Mouse (Mus musculus) heart, embryonic 14.5 days (tissue): ENCODE measurements around the gene Tbc1d17. TPM values are rescaled to one million over a fixed set of nuclear protein-coding genes. Genes with fewer than 3 reads are reported as not detected.

Source experiments
- ATAC-seq: fragments of 200-750 bp; cut with Nextera tagmentation; 2 replicates; pipeline ENCODE4 v1.8.0; 2017; ENCODE audit warnings: low read depth, moderate TSS enrichment; ENCODE audit not compliant: insufficient number of reproducible peaks, insufficient read depth, low FRiP score
- H3K27ac ChIP-seq, 2 experiments: fragments of 200-500 bp in 1 of 2; fragments of 300-500 bp in 1 of 2; sonication (generic) in 1 of 2; replicated peaks in 1 of 2; 2 replicates each; pipeline ENCODE4 v1.5.1; 2012 to 2014; ENCODE audit warnings: low read depth in 2 of 2, low read length in 2 of 2, control low read depth in 1 of 2, mild to moderate bottlenecking in 1 of 2, mixed read lengths in 1 of 2; ENCODE audit not compliant: control insufficient read depth in 1 of 2, insufficient read depth in 1 of 2
- H3K27me3 ChIP-seq: fragments of 300-500 bp; sonication (generic); 2 replicates; pipeline ENCODE4 v1.6.1; 2014; ENCODE audit warnings: mild to moderate bottlenecking, low read length, control low read depth; ENCODE audit not compliant: control insufficient read depth, insufficient read depth
- H3K36me3 ChIP-seq: fragments of 300-500 bp; sonication (generic); 2 replicates; pipeline ENCODE4 v1.6.1; 2014; ENCODE audit warnings: mild to moderate bottlenecking, control low read depth, low read length, mixed read lengths; ENCODE audit not compliant: control insufficient read depth, insufficient read depth
- H3K4me1 ChIP-seq, 2 experiments: fragments of 200-500 bp in 1 of 2; fragments of 300-500 bp in 1 of 2; sonication (generic) in 1 of 2; 2 replicates each; pipeline ENCODE4 v1.6.1; 2012 to 2014; ENCODE audit warnings: low read length in 2 of 2, control low read depth in 1 of 2, mixed read lengths in 1 of 2; ENCODE audit not compliant: control insufficient read depth in 2 of 2, insufficient read depth in 2 of 2
- H3K4me2 ChIP-seq: fragments of 300-500 bp; sonication (generic); 2 replicates; pipeline ENCODE4 v1.6.1; 2014; ENCODE audit warnings: mild to moderate bottlenecking, low read length
- H3K4me3 ChIP-seq, 2 experiments: fragments of 200-500 bp in 1 of 2; fragments of 300-500 bp in 1 of 2; sonication (generic) in 1 of 2; 2 replicates each; pipeline ENCODE4 v1.5.1; 2012 to 2014; ENCODE audit warnings: low read length in 2 of 2, mild to moderate bottlenecking in 2 of 2, control low read depth in 1 of 2, low read depth in 1 of 2, moderate library complexity in 1 of 2; ENCODE audit not compliant: control insufficient read depth in 1 of 2, insufficient read depth in 1 of 2
- H3K9ac ChIP-seq: fragments of 300-500 bp; sonication (generic); 2 replicates; pipeline ENCODE4 v1.6.1; 2014; ENCODE audit warnings: mild to moderate bottlenecking, low read length
- H3K9me3 ChIP-seq: fragments of 300-500 bp; sonication (generic); 2 replicates; pipeline ENCODE4 v1.6.1; 2016; ENCODE audit warnings: low read length, control low read depth; ENCODE audit not compliant: control insufficient read depth
- WGBS: fragments of 180-500 bp; shearing (Covaris S2); extraction: QIAGEN DNeasy Blood & Tissue Kit; methylation state at CpG from one replicate; pipeline ENCODE4 v1.1.7; 2014; 5-methylcytosine and 5-hydroxymethylcytosine counted together
- polyA plus RNA-seq: library from polyadenylated mRNA; unstranded; fragments of >200 nt; fragmentation: Nextera tagmentation; extraction: Ambion mirVana; gene quantifications from 2 replicates; pipeline ENCODE4 v1.2.1, GENCODE M21; 2014

Gene Tbc1d17
- polyA plus RNA-seq, 1 experiment from 2014 or later: 53.5 TPM

DNA sequence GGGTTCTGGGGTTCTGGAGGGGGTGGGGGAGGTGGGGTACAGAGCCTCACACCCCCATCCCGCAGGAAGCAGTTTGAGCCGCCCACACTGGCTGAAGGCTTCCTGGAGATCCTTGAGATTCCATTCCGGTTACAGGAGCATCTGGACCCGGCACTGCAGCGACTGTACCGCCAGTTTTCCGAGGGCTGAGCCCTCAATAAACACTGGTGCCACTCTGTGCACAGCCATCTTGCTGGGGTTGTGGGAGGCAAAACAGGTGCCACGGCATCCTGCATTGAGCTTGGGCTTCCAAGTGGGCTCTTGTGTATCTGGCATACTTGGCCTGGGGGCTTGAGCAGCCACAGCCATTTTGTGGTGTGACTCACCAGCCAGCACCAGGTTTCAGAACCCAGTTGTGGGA is 13.6 kb upstream of the Tbc1d17 start:
- no peak for ATAC-seq
- Histone ChIP-seq H3K27me3 (no peaks in the 10 kb centered on the region), H3K4me3 (no peak overlapping the region), H3K27ac (no peak overlapping the region), H3K9ac (no peak overlapping the region), H3K4me2 (no peak overlapping the region), H3K4me1 (peaks cover 29 to 43% of the 10 kb centered on the region in 2 experiments), H3K36me3 (peaks cover 65% of the 10 kb centered on the region), H3K9me3 (no peaks in the 10 kb centered on the region)
- WGBS: 70% methylated on average over 8 of the region's 8 CpGs

- peaks cover 22 to 37% of the 10 kb centered on the region in 2 experiments for H3K4me1 ChIP-seq
- H3K9me3 ChIP-seq: no peaks in the 10 kb centered on the region
- H3K36me3 ChIP-seq: peaks cover 61% of the 10 kb centered on the region
- H3K27ac ChIP-seq: no peak overlapping the region
- no peak overlapping the region for H3K4me3 ChIP-seq
- no peak overlapping the region for H3K4me2 ChIP-seq
- no peak for ATAC-seq
- 88% methylated on average over 14 of the region's 14 CpGs for WGBS
- no peak overlapping the region for H3K9ac ChIP-seq
- H3K27me3 ChIP-seq: no peaks in the 10 kb centered on the region
Observed at GRCm38 (mm10) chr7:44861429-44861816, 12.5 kb upstream of the Tbc1d17 start.

- Histone ChIP-seq H3K36me3 (peaks cover 57% of the 10 kb centered on the region), H3K27me3 (no peaks in the 10 kb centered on the region), H3K9me3 (no peaks in the 10 kb centered on the region), H3K9ac (no peak overlapping the region), H3K27ac (no peak overlapping the region), H3K4me2 (no peak overlapping the region), H3K4me1 (peaks cover 19 to 33% of the 10 kb centered on the region in 2 experiments), H3K4me3 (no peak overlapping the region)
- ATAC-seq: no peak
- WGBS: 59% methylated on average over 22 of the region's 22 CpGs
Observed at GRCm38 (mm10) chr7:44860576-44861428, 11.9 kb upstream of the Tbc1d17 start.

DNA sequence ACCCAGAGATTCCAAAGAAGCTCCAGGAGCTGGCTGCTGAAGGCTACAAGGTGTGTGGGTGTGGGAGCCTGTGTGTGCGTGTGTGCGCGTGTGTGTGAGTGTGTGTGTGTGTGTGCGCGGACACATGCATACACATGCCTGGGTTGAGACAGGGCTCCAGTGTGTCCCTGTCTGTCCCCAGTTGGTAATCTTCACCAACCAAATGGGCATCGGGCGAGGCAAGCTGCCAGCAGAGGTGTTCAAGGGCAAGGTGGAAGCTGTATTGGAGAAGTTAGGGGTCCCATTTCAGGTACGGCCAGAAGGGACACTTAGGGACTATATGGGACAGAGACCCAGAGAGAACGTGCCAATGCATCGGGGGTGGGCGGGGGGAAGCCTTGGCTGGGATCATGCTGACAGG is 11.0 kb upstream of the Tbc1d17 start:
- H3K9me3 ChIP-seq: no peaks in the 10 kb centered on the region
- H3K27ac ChIP-seq: no peak overlapping the region
- H3K4me3 ChIP-seq: no peak overlapping the region
- H3K4me1 ChIP-seq: peaks cover 14 to 30% of the 10 kb centered on the region in 2 experiments
- 87% methylated on average over 11 of the region's 11 CpGs for WGBS
- no peaks in the 10 kb centered on the region for H3K27me3 ChIP-seq
- ATAC-seq: no peak
- H3K4me2 ChIP-seq: no peak overlapping the region
- no peak overlapping the region for H3K9ac ChIP-seq
- peaks cover 48% of the 10 kb centered on the region for H3K36me3 ChIP-seq

DNA sequence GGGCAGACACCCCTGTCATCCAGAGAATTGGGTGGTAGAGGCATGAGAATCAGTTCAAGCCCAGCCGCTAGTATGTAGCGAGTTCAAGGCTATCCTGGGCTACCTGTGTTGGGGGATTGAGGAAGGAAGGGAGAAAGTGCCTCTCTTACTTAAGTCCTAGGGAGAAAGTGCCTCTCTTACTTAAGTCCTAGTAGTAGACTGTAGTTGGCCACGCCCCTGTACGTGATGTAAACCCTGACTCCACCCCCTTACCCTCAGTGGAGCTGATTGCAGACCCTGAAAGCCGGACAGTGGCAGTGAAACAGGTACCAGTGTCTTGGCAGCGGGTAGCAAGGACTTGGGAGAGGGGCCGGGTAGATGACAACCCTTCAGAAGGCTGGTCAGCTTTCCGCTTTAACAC is 9.0 kb upstream of the Tbc1d17 start:
- peak overlapping the region; percentile 92 for H3K9ac ChIP-seq
- H3K36me3 ChIP-seq: peaks cover 37% of the 10 kb centered on the region
- peaks cover 16 to 35% of the 10 kb centered on the region in 2 experiments for H3K4me1 ChIP-seq
- H3K27ac ChIP-seq: peak overlapping the region in 1 of 2 experiments; percentile 92; a peak in 1 of 4 replicates
- peak overlapping the region; percentile 86 to 94 for H3K4me3 ChIP-seq
- H3K4me2 ChIP-seq: peak overlapping the region; percentile 95
- no peaks in the 10 kb centered on the region for H3K9me3 ChIP-seq
- WGBS: 25% methylated on average over 8 of the region's 8 CpGs
- ATAC-seq: no peak
- H3K27me3 ChIP-seq: no peaks in the 10 kb centered on the region

GRCm38 (mm10) chr7:44857042-44857552 is 8.2 kb upstream of the Tbc1d17 start, which contains the start of gene Pnkp:
Gene Pnkp, plus strand, starts transcription at chr7:44857139.
- 0 out of 2 replicates have a peak, but pooled peaks have one; percentile 23 for ATAC-seq

GRCm38 (mm10) chr7:44856265-44856916 is 7.5 kb upstream of the Tbc1d17 start:
- no peak for ATAC-seq
- peaks cover 33% of the 10 kb centered on the region for H3K36me3 ChIP-seq
- H3K9me3 ChIP-seq: no peaks in the 10 kb centered on the region
- H3K27me3 ChIP-seq: no peaks in the 10 kb centered on the region
- H3K4me1 ChIP-seq: peaks cover 16 to 38% of the 10 kb centered on the region in 2 experiments
- peak overlapping the region; percentile 92 for H3K9ac ChIP-seq
- peak overlapping the region; percentile 95 for H3K4me2 ChIP-seq
- peak overlapping the region; percentile 92 to 95 for H3K27ac ChIP-seq
- peak overlapping the region in 1 of 2 experiments; percentile 86; a peak in 3 of 4 replicates for H3K4me3 ChIP-seq
- WGBS: 57% methylated on average over 9 of the region's 9 CpGs

More at GRCm38 (mm10) chr7:44857042-44857552, 8.2 kb upstream of the Tbc1d17 start, which contains the start of gene Pnkp:
- Histone ChIP-seq H3K36me3 (peaks cover 35% of the 10 kb centered on the region), H3K9ac (peak within 1 kb of the TSS; percentile 92), H3K27ac (peak within 1 kb of the TSS; percentile 92 to 95), H3K27me3 (no peaks in the 10 kb centered on the region), H3K4me1 (peaks cover 16 to 36% of the 10 kb centered on the region in 2 experiments), H3K4me2 (peak within 1 kb of the TSS; percentile 95), H3K4me3 (peak within 1 kb of the TSS; percentile 86 to 94), H3K9me3 (no peaks in the 10 kb centered on the region)
- WGBS: under 1% methylated on average over 32 of the region's 32 CpGs
